Mouse (Mus musculus): ENCODE measurements around the gene Kat6b. TPM values are rescaled to one million over a fixed set of nuclear protein-coding genes. Genes with fewer than 3 reads are reported as not detected.
"Not testable (repeated sequence)": the region's sequence is repeated elsewhere in the genome, so short reads cannot be mapped to it uniquely, and the experiment has no call there.

Gene Kat6b
- polyA plus RNA-seq, 1 experiment from 2014 or later: 13.5 TPM

DNA sequence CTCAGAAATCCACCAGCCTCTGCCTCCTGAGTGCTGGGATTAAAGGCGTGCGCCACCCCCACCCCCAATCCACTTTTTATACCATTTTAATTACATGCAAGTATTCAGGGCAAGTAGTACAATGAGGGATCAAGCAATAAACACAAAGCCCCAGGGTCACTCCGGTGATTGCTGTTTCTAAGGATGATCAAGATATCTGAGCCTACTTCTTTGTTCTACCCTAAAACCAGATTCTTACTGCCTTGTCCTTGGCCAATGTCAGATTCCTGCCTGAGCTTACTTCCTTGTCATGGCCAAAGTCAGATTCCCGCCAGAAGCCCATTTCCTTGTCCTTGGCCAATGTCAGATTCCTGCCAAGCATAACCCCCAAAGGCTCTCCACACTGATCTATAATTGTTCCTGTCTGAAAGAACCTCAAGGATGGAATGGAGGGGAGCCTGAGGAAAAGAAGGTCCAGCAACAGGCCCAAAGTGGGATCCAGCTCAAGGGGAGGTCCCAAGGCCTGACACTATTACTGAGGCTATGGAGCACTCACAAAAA lies 6.6 kb upstream of the Kat6b start:
- H3K27ac ChIP-seq (ENCODE audit: low read depth, low read length); H3K4me3 ChIP-seq (ENCODE audit: low read depth, low read length); H3K27me3 ChIP-seq (ENCODE audit: control insufficient read depth, insufficient read depth, low read length); H3K4me2 ChIP-seq; H3K36me3 ChIP-seq (ENCODE audit: control insufficient read depth, insufficient read depth, low read length); H3K9me3 ChIP-seq (ENCODE audit: control insufficient read depth, low read length); H3K4me1 ChIP-seq (ENCODE audit: control insufficient read depth, insufficient read depth, low read length); H3K9ac ChIP-seq (ENCODE audit: low read length); ATAC-seq (ENCODE audit: low FRiP score): not testable (repeated sequence)
- WGBS: 78% methylated on average over 4 of the region's 4 CpGs
- DNase-seq (ENCODE audit: low spot score, missing footprints): peak; percentile 51

DNA sequence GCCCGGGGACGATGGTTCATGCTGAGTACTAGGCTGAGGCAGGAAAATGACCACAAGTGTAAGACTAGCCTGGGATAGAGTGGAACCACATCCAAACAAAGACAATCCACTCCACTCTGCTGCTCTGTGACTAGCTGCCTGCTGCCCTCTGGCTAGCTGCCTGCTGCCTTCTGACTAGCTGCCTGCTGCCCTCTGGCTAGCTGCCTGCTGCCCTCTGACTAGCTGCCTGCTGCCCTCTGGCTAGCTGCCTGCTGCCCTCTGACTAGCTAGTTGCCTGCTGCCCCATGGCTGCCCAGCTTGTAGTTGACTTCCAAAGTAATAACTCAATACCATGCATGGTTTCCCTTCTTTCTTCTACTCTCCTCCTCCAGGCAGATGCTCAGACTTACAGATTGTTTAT lies 4.1 kb upstream of the Kat6b start:
- no peaks in the 10 kb centered on the region for H3K36me3 ChIP-seq (ENCODE audit: control insufficient read depth, insufficient read depth, low read length)
- no peaks in the 10 kb centered on the region for H3K27me3 ChIP-seq (ENCODE audit: control insufficient read depth, insufficient read depth, low read length)
- ATAC-seq (ENCODE audit: low FRiP score) (no peak), DNase-seq (ENCODE audit: low spot score, missing footprints) (peak; percentile 39)
- no peak overlapping the region for H3K27ac ChIP-seq (ENCODE audit: low read depth, low read length)
- WGBS: 92% methylated on average over 2 of the region's 2 CpGs
- H3K4me3 ChIP-seq (ENCODE audit: low read depth, low read length): no peak overlapping the region
- no peak overlapping the region for H3K4me2 ChIP-seq
- no peaks in the 10 kb centered on the region for H3K4me1 ChIP-seq (ENCODE audit: control insufficient read depth, insufficient read depth, low read length)
- H3K9me3 ChIP-seq (ENCODE audit: control insufficient read depth, low read length): no peaks in the 10 kb centered on the region
- no peak overlapping the region for H3K9ac ChIP-seq (ENCODE audit: low read length)

DNA sequence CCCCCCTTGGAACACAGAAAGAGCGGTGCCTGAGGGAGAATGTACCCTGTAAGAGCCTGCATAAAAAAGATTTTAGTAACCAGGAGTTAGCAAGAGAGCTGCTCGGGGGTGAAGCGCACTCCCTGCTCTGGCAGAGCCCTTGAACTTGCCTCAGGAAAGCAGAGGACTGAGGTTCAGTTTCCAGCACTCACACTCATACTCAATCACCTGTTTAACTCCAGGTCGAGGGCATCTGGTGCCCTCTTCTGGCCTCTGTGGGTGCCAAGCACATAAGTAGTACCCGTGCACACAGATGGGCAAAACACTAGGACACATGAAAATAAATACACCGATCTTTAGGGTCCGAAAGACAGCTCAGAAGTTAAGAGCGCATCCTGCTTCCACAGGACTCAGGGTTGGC lies 1.7 kb upstream of the Kat6b start:
- ATAC-seq (ENCODE audit: low FRiP score) (no peak), DNase-seq (ENCODE audit: low spot score, missing footprints) (peak; percentile 51)
- Histone ChIP-seq H3K4me2 (no peak overlapping the region), H3K27me3 (ENCODE audit: control insufficient read depth, insufficient read depth, low read length) (no peaks in the 10 kb centered on the region), H3K4me3 (ENCODE audit: low read depth, low read length) (no peak overlapping the region), H3K9ac (ENCODE audit: low read length) (no peak overlapping the region), H3K36me3 (ENCODE audit: control insufficient read depth, insufficient read depth, low read length) (no peaks in the 10 kb centered on the region), H3K27ac (ENCODE audit: low read depth, low read length) (no peak overlapping the region), H3K4me1 (ENCODE audit: control insufficient read depth, insufficient read depth, low read length) (no peaks in the 10 kb centered on the region), H3K9me3 (ENCODE audit: control insufficient read depth, low read length) (no peaks in the 10 kb centered on the region)
- WGBS: 95% methylated on average over 8 of the region's 8 CpGs

DNA sequence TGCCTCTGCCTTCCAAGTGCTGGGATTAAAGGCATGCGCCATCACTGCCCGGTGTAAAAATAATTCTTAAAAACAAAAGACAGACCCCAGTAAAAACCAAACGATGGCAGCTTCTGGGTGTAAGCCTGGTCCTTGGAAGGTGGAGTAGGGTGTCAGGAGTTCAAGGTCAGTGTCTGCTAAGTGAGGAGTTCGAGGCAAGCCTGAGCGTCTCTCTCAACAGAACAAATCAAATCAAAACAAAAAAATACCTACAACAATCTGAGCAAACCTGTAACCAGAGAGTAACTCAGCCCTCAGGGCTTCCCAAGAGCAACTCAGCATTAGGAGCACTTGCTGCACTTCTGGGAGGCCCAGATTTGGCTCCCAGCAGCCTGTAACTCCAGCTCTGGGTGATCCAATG lies 1.0 kb upstream of the Kat6b start:
- no peak overlapping the region for H3K9ac ChIP-seq (ENCODE audit: low read length)
- WGBS: 91% methylated on average over 5 of the region's 5 CpGs
- no peak overlapping the region for H3K4me2 ChIP-seq
- ATAC-seq (ENCODE audit: low FRiP score) (no peak), DNase-seq (ENCODE audit: low spot score, missing footprints) (no peak)
- no peaks in the 10 kb centered on the region for H3K27me3 ChIP-seq (ENCODE audit: control insufficient read depth, insufficient read depth, low read length)
- no peaks in the 10 kb centered on the region for H3K4me1 ChIP-seq (ENCODE audit: control insufficient read depth, insufficient read depth, low read length)
- no peaks in the 10 kb centered on the region for H3K36me3 ChIP-seq (ENCODE audit: control insufficient read depth, insufficient read depth, low read length)
- H3K4me3 ChIP-seq (ENCODE audit: low read depth, low read length): no peak overlapping the region
- no peaks in the 10 kb centered on the region for H3K9me3 ChIP-seq (ENCODE audit: control insufficient read depth, low read length)
- no peak overlapping the region for H3K27ac ChIP-seq (ENCODE audit: low read depth, low read length)

DNA sequence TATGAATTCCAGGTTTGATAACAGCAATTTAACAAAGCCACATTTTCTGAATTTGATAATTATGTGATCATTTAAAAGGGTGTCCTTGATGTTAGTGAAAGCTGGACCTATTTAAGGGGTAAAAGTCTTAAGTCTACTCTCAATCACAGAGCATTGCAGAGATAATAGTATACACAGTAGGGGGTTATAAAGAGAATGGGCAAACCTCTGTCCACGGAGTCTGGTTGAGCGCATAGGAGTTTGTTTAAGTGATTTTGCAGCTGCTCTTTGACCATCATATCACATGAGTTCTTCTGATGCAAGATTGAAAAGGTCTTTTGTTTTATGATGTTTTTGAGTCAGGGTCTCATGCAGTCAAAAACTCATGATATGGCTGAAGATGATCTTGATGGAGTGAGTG lies 3.0 kb downstream of the Kat6b start:
- no peaks in the 10 kb centered on the region for H3K27me3 ChIP-seq (ENCODE audit: control insufficient read depth, insufficient read depth, low read length)
- DNase-seq (ENCODE audit: low spot score, missing footprints): peak; percentile 71
- no peak overlapping the region for H3K4me2 ChIP-seq
- no peak overlapping the region for H3K4me3 ChIP-seq (ENCODE audit: low read depth, low read length)
- H3K36me3 ChIP-seq (ENCODE audit: control insufficient read depth, insufficient read depth, low read length): no peaks in the 10 kb centered on the region
- no peaks in the 10 kb centered on the region for H3K9me3 ChIP-seq (ENCODE audit: control insufficient read depth, low read length)
- 0 out of 2 replicates have a peak, but pooled peaks cover 2% of the 10 kb centered on the region for H3K4me1 ChIP-seq (ENCODE audit: control insufficient read depth, insufficient read depth, low read length)
- ATAC-seq (ENCODE audit: low FRiP score): no peak
- H3K27ac ChIP-seq (ENCODE audit: low read depth, low read length): no peak overlapping the region
- H3K9ac ChIP-seq (ENCODE audit: low read length): no peak overlapping the region
- WGBS: 66% methylated on average over 2 of the region's 2 CpGs

DNA sequence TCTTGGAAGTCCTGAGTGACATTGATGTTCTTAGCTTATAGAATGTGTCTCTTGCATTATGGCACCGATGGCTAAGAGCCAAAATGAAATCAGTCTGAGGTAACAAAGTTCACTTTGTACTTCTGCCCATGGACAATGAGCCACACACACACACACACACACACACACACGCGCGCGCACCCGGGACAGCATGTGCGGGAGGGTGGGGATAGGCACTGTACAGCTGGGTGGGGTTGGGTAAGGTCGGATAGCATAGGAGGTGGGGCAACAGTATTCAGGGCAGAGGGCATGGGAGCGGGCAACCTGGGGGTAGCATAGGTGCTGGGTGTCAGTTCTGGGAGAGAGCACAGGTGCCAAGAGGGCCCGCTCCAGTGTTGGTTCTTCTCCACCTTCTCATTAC lies 3.5 kb downstream of the Kat6b start:
- Histone ChIP-seq H3K27ac (ENCODE audit: low read depth, low read length) (no peak overlapping the region), H3K36me3 (ENCODE audit: control insufficient read depth, insufficient read depth, low read length) (no peaks in the 10 kb centered on the region), H3K27me3 (ENCODE audit: control insufficient read depth, insufficient read depth, low read length) (no peaks in the 10 kb centered on the region), H3K9ac (ENCODE audit: low read length) (no peak overlapping the region), H3K4me1 (ENCODE audit: control insufficient read depth, insufficient read depth, low read length) (0 out of 2 replicates have a peak, but pooled peaks cover 2% of the 10 kb centered on the region), H3K4me2 (no peak overlapping the region), H3K9me3 (ENCODE audit: control insufficient read depth, low read length) (no peaks in the 10 kb centered on the region), H3K4me3 (ENCODE audit: low read depth, low read length) (no peak overlapping the region)
- ATAC-seq (ENCODE audit: low FRiP score) (no peak), DNase-seq (ENCODE audit: low spot score, missing footprints) (no peak)
- WGBS: 95% methylated on average over 10 of the region's 10 CpGs

DNA sequence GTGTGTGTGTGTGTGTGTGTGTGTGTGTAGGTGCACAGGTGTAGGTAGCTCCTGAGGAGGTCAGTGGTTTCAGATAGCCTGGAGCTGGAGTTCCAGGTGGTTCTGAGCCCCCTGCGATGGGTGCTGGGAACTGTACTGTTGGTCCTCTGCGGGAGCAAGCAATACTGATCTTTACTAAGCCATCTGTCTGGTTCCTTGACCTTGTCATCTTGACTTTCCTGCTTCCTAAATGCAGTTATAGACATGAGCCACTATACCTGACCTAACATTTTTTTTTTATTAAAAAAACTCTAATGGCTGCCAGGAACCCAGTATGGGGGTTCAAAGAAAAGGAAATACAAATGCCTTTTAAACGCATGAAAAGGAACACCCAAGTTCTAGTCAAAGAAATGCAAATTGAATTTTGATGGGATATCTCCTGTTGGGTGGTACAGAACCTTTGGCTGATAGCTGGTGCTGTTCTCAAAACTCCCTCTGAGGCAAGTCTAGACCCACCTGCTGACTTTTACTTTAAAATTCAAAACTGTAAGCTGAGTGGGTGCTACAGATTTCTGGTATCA lies 4.8 kb downstream of the Kat6b start:
- ATAC-seq (ENCODE audit: low FRiP score) (no peak), DNase-seq (ENCODE audit: low spot score, missing footprints) (no peak)
- H3K9ac ChIP-seq (ENCODE audit: low read length): no peak overlapping the region
- H3K36me3 ChIP-seq (ENCODE audit: control insufficient read depth, insufficient read depth, low read length): no peaks in the 10 kb centered on the region
- H3K27ac ChIP-seq (ENCODE audit: low read depth, low read length): no peak overlapping the region
- 0 out of 2 replicates have a peak, but pooled peaks cover 2% of the 10 kb centered on the region for H3K4me1 ChIP-seq (ENCODE audit: control insufficient read depth, insufficient read depth, low read length)
- 94% methylated on average over 3 of the region's 3 CpGs for WGBS
- H3K4me2 ChIP-seq: no peak overlapping the region
- no peak overlapping the region for H3K4me3 ChIP-seq (ENCODE audit: low read depth, low read length)
- no peaks in the 10 kb centered on the region for H3K9me3 ChIP-seq (ENCODE audit: control insufficient read depth, low read length)
- H3K27me3 ChIP-seq (ENCODE audit: control insufficient read depth, insufficient read depth, low read length): no peaks in the 10 kb centered on the region

DNA sequence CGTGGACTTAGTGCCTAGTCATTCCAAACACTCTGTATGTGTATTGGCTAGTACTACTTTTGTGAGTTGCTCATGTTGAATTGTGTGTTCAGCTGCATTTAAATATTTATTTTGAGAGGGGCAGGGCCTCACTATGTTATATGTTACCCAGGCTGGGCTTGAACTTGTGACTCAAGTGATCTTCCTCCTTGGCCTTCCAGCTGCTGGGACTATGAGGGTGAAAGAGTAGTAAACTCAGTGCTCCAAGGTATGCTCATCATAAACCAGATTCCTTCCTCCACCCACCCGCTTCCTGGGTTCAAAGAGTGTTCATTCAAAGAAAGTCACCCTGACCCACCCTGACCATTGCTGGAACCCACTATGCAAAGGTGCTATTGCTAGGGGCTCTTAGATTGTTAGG lies 5.9 kb downstream of the Kat6b start:
- ATAC-seq (ENCODE audit: low FRiP score); H3K27ac ChIP-seq (ENCODE audit: low read depth, low read length); H3K4me1 ChIP-seq (ENCODE audit: control insufficient read depth, insufficient read depth, low read length); H3K9me3 ChIP-seq (ENCODE audit: control insufficient read depth, low read length); H3K36me3 ChIP-seq (ENCODE audit: control insufficient read depth, insufficient read depth, low read length); H3K27me3 ChIP-seq (ENCODE audit: control insufficient read depth, insufficient read depth, low read length); H3K9ac ChIP-seq (ENCODE audit: low read length); H3K4me2 ChIP-seq; H3K4me3 ChIP-seq (ENCODE audit: low read depth, low read length): not testable (repeated sequence)
- 94% methylated on average over 2 of the region's 2 CpGs for WGBS
- DNase-seq (ENCODE audit: low spot score, missing footprints): peak; percentile 65

DNA sequence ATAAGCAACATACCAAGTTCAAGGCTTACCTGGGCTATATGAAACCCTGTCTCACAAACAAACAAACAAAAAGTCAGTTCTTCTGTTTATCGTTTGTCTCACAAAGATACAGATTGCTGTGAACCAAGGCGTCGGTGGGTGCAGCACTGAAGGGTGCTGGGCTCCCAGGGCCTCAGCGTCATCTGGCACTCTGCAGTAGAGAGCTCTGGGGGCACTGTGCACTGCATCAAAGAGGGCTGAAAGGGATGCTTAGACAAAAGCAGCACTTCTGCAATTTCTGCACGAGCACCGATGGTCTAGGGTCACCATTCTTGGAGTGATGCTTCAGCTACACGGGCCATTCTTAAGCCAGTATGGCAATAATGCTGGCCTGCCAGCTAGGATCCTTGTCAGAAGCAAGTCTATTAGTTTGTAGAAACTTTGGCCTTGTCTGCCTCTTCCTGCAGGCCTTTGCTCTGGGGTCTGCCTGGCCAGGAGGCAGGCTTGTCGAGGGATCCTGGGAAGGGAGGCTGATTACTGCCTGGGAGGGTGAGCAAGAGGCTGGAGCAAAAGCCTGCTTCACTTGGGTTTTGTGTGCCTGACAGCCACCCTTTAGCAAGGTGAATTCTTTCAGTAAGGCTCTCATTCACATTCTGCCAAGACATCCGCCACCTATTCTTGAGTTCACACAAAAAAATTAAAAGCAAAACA lies 7.3 kb downstream of the Kat6b start:
- not testable (repeated sequence) for ATAC-seq (ENCODE audit: low FRiP score); H3K9ac ChIP-seq (ENCODE audit: low read length); H3K27me3 ChIP-seq (ENCODE audit: control insufficient read depth, insufficient read depth, low read length); H3K36me3 ChIP-seq (ENCODE audit: control insufficient read depth, insufficient read depth, low read length); H3K4me1 ChIP-seq (ENCODE audit: control insufficient read depth, insufficient read depth, low read length); H3K9me3 ChIP-seq (ENCODE audit: control insufficient read depth, low read length); H3K4me2 ChIP-seq; H3K4me3 ChIP-seq (ENCODE audit: low read depth, low read length)
- H3K27ac ChIP-seq (ENCODE audit: low read depth, low read length): 0 out of 2 replicates have a peak overlapping the region, but pooled peaks have one; percentile 1
- WGBS: 86% methylated on average over 8 of the region's 9 CpGs
- DNase-seq (ENCODE audit: low spot score, missing footprints): peak; percentile 74
